Mouse (Mus musculus): ENCODE results near the gene Hdac1. TPM values are rescaled to one million over a fixed set of nuclear protein-coding genes. Genes with fewer than 3 reads are reported as not detected.
"Not testable (repeated sequence)": the region's sequence is repeated elsewhere in the genome, so short reads cannot be mapped to it uniquely, and the experiment has no call there.

The Hdac1 gene
- polyA plus RNA-seq, 1 experiment, result 123 TPM

- Histone ChIP-seq H3K27ac (ENCODE audit: control insufficient read depth, insufficient read depth, low read depth, low read length) (no peak overlapping the region), H3K4me1 (ENCODE audit: control insufficient read depth, insufficient read depth, low read length) (no peaks in the 10 kb centered on the region), H3K36me3 (ENCODE audit: control insufficient read depth, insufficient read depth, low read length) (no peaks in the 10 kb centered on the region), H3K27me3 (ENCODE audit: control insufficient read depth, insufficient read depth, low read length) (no peaks in the 10 kb centered on the region), H3K4me3 (ENCODE audit: control insufficient read depth, low read depth, low read length) (no peak overlapping the region)
- no peak for TF ChIP-seq POLR2A (IDR thresholded peaks at IDR 0.05; ENCODE audit: control insufficient read depth, low read depth, low read length)
- no peak for TF ChIP-seq CTCF (IDR thresholded peaks at IDR 0.05; ENCODE audit: control insufficient read depth, insufficient read depth, insufficient replicate concordance, low read depth, low read length)
Observed at GRCm38 (mm10) chr4:129549306-129549705, 6.8 kb upstream of the Hdac1 start.

GRCm38 (mm10) chr4:129547631-129548030 lies 5.1 kb upstream of the Hdac1 start:
- H3K4me3 ChIP-seq (ENCODE audit: control insufficient read depth, low read depth, low read length); H3K36me3 ChIP-seq (ENCODE audit: control insufficient read depth, insufficient read depth, low read length); H3K27me3 ChIP-seq (ENCODE audit: control insufficient read depth, insufficient read depth, low read length): not testable (repeated sequence)

GRCm38 (mm10) chr4:129544106-129544505 lies 1.6 kb upstream of the Hdac1 start:
- Histone ChIP-seq H3K36me3 (ENCODE audit: control insufficient read depth, insufficient read depth, low read length) (no peaks in the 10 kb centered on the region), H3K4me1 (ENCODE audit: control insufficient read depth, insufficient read depth, low read length) (peaks cover 5% of the 10 kb centered on the region), H3K27ac (ENCODE audit: control insufficient read depth, insufficient read depth, low read depth, low read length) (no peak overlapping the region), H3K4me3 (ENCODE audit: control insufficient read depth, low read depth, low read length) (no peak overlapping the region), H3K27me3 (ENCODE audit: control insufficient read depth, insufficient read depth, low read length) (no peaks in the 10 kb centered on the region)
- no peak for TF ChIP-seq POLR2A (IDR thresholded peaks at IDR 0.05; ENCODE audit: control insufficient read depth, low read depth, low read length)
- TF ChIP-seq CTCF (IDR thresholded peaks at IDR 0.05; ENCODE audit: control insufficient read depth, insufficient read depth, insufficient replicate concordance, low read depth, low read length), result no peak

More at GRCm38 (mm10) chr4:129547631-129548030, 5.1 kb upstream of the Hdac1 start:
- not testable (repeated sequence) for H3K4me1 ChIP-seq (ENCODE audit: control insufficient read depth, insufficient read depth, low read length); H3K27ac ChIP-seq (ENCODE audit: control insufficient read depth, insufficient read depth, low read depth, low read length)

GRCm38 (mm10) chr4:129541868-129542591 lies 483 bp downstream of the Hdac1 start:
- TF ChIP-seq POLR2A (IDR thresholded peaks at IDR 0.05; ENCODE audit: control insufficient read depth, low read depth, low read length) (no peak), CTCF (IDR thresholded peaks at IDR 0.05; ENCODE audit: control insufficient read depth, insufficient read depth, insufficient replicate concordance, low read depth, low read length) (no peak)
- H3K27ac ChIP-seq (ENCODE audit: control insufficient read depth, insufficient read depth, low read depth, low read length), result peak overlapping the region; percentile 83
- H3K36me3 ChIP-seq (ENCODE audit: control insufficient read depth, insufficient read depth, low read length), result no peaks in the 10 kb centered on the region
- peak overlapping the region; percentile 98 for H3K4me3 ChIP-seq (ENCODE audit: control insufficient read depth, low read depth, low read length)
- H3K27me3 ChIP-seq (ENCODE audit: control insufficient read depth, insufficient read depth, low read length), result no peaks in the 10 kb centered on the region
- peaks cover 5% of the 10 kb centered on the region for H3K4me1 ChIP-seq (ENCODE audit: control insufficient read depth, insufficient read depth, low read length)

- Histone ChIP-seq H3K4me3 (ENCODE audit: control insufficient read depth, low read depth, low read length) (no peak overlapping the region), H3K4me1 (ENCODE audit: control insufficient read depth, insufficient read depth, low read length) (peaks cover 5% of the 10 kb centered on the region), H3K27ac (ENCODE audit: control insufficient read depth, insufficient read depth, low read depth, low read length) (no peak overlapping the region), H3K27me3 (ENCODE audit: control insufficient read depth, insufficient read depth, low read length) (no peaks in the 10 kb centered on the region), H3K36me3 (ENCODE audit: control insufficient read depth, insufficient read depth, low read length) (0 out of 2 replicates have a peak, but pooled peaks cover 1% of the 10 kb centered on the region)
- peak; percentile 32; the same call in 1 of the 2 replicates for TF ChIP-seq CTCF (IDR thresholded peaks at IDR 0.05; ENCODE audit: control insufficient read depth, insufficient read depth, insufficient replicate concordance, low read depth, low read length)
- TF ChIP-seq POLR2A (IDR thresholded peaks at IDR 0.05; ENCODE audit: control insufficient read depth, low read depth, low read length), result no peak
Observed at GRCm38 (mm10) chr4:129540012-129540411, 2.5 kb downstream of the Hdac1 start.

GRCm38 (mm10) chr4:129528901-129529300 lies 13.6 kb downstream of the Hdac1 start:
- H3K4me1 ChIP-seq (ENCODE audit: control insufficient read depth, insufficient read depth, low read length); H3K36me3 ChIP-seq (ENCODE audit: control insufficient read depth, insufficient read depth, low read length); H3K27ac ChIP-seq (ENCODE audit: control insufficient read depth, insufficient read depth, low read depth, low read length); H3K4me3 ChIP-seq (ENCODE audit: control insufficient read depth, low read depth, low read length); H3K27me3 ChIP-seq (ENCODE audit: control insufficient read depth, insufficient read depth, low read length): not testable (repeated sequence)

- Histone ChIP-seq H3K4me3 (ENCODE audit: control insufficient read depth, low read depth, low read length) (no peak overlapping the region), H3K36me3 (ENCODE audit: control insufficient read depth, insufficient read depth, low read length) (peaks cover 6% of the 10 kb centered on the region), H3K27me3 (ENCODE audit: control insufficient read depth, insufficient read depth, low read length) (no peaks in the 10 kb centered on the region), H3K27ac (ENCODE audit: control insufficient read depth, insufficient read depth, low read depth, low read length) (no peak overlapping the region), H3K4me1 (ENCODE audit: control insufficient read depth, insufficient read depth, low read length) (no peaks in the 10 kb centered on the region)
- no peak for TF ChIP-seq POLR2A (IDR thresholded peaks at IDR 0.05; ENCODE audit: control insufficient read depth, low read depth, low read length)
- TF ChIP-seq CTCF (IDR thresholded peaks at IDR 0.05; ENCODE audit: control insufficient read depth, insufficient read depth, insufficient replicate concordance, low read depth, low read length), result no peak
Observed at GRCm38 (mm10) chr4:129525889-129526288, 16.6 kb downstream of the Hdac1 start.

GRCm38 (mm10) chr4:129525338-129525737 lies 17.2 kb downstream of the Hdac1 start:
- TF ChIP-seq POLR2A (IDR thresholded peaks at IDR 0.05; ENCODE audit: control insufficient read depth, low read depth, low read length) (no peak), CTCF (IDR thresholded peaks at IDR 0.05; ENCODE audit: control insufficient read depth, insufficient read depth, insufficient replicate concordance, low read depth, low read length) (no peak)
- Histone ChIP-seq H3K4me1 (ENCODE audit: control insufficient read depth, insufficient read depth, low read length) (no peaks in the 10 kb centered on the region), H3K27me3 (ENCODE audit: control insufficient read depth, insufficient read depth, low read length) (no peaks in the 10 kb centered on the region), H3K4me3 (ENCODE audit: control insufficient read depth, low read depth, low read length) (no peak overlapping the region), H3K36me3 (ENCODE audit: control insufficient read depth, insufficient read depth, low read length) (peaks cover 3% of the 10 kb centered on the region), H3K27ac (ENCODE audit: control insufficient read depth, insufficient read depth, low read depth, low read length) (no peak overlapping the region)
